Mouse (Mus musculus) gastrocnemius, postnatal 36 days (tissue): ENCODE results near the gene Neurl2. TPM values are rescaled to one million over a fixed set of nuclear protein-coding genes. Genes with fewer than 3 reads are reported as not detected.
A peak's percentile ranks its signal among the peaks of the same experiment; 100 is the strongest.
"Not testable (repeated sequence)": the region's sequence is repeated elsewhere in the genome, so short reads cannot be mapped to it uniquely, and the experiment has no call there.

Source experiments
- DNase-seq, 2 experiments: peaks; one replicate each; pipeline ENCODE4 v3.0.0; 2022
- intact Hi-C: fragments of 180-260 bp; cut with DNase I; formaldehyde crosslinking; loops from one replicate; pipeline ENCODE4 v1.15.1; 2025
- total RNA-seq, 2 experiments: library from RNA; stranded (reverse); gene quantifications; 2 replicates each; pipeline ENCODE4 v1.2.3; 2021

Gene Neurl2
- total RNA-seq, 2 experiments from 2014 or later, result 35.8 to 36.3 TPM

DNA sequence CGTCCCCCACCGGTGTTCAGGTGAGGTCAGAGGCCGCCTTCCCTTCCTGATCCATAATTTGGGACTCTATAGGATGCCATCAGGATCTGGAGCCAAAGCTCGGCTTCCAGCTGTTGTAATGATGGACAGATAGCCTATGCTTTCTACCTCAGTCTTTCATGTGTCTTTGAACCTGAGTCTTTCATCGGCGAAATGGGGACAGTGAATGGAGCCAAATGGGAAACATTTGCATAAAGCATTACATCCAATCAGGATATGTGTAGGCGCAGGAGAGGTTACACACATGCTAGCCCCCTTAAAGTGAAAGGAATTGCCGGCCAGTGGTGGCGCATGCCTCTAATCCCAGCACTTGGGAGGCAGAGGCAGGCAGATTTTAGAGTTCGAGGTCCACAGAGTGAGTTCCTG lies 10.1 kb downstream of the Neurl2 start:
- intact Hi-C loops, result loop anchor here (10.0 kb wide), 1 partner anchor 212 kb away; the partner anchor contains the start of gene Ncoa5
- DNase-seq, result no peak

DNA sequence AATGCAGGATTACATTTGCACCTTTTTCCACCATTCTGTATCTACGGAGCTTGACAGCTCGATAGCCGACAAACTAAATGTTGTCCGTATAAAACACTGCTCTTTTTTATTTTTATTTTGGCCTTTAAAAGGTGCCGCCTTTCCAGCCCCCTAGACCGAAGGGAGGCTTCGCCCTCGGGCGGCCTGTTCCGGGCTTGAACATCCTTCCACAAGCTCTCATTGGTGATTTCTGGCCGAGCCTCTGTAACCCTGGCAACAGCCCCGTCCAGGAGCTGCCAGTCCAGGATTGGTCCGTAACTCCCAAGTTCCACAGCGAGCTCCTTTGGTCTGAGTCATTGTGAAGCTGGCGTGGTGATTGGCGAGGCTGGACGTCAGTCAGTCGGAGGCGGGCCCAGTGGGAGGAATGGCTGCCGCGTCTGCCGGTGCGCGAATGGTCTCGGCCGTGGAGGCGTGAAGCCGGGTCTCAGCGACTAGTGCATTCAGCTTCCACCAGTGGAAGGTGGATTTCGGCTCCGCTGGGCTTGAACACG lies 10.6 kb downstream of the Neurl2 start, which contains the start of gene Zswim1:
Zswim1 (plus strand) TSS at position 51 of the 530 bp plus-strand sequence.
- intact Hi-C loops, result loop anchor here (10.0 kb wide), 1 partner anchor 212 kb away; the partner anchor contains the start of gene Ncoa5
- peak; percentile 100 for DNase-seq

DNA sequence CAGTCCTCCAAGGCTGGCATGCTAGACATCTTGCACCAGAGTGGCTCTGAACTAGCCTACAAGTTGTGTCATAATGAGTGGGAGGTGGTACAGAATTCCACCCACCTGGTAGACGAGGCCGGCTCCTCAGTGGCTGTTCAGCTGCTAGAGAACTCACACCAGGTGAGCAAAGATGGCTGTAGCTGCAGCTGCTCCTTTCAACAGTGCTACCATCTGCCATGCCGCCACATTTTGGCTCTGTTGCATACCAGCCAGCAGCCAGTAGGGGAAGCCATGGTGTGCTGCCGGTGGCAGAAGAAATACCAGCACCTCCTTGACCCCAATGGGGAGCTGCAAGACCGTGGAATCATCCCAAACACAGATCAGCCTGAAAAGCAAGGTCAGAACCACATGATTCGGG lies 12.2 kb downstream of the Neurl2 start:
- no peak for DNase-seq
- intact Hi-C loops, result loop anchor here (10.0 kb wide), 1 partner anchor 214 kb away; the partner anchor contains the start of gene Ncoa5

DNA sequence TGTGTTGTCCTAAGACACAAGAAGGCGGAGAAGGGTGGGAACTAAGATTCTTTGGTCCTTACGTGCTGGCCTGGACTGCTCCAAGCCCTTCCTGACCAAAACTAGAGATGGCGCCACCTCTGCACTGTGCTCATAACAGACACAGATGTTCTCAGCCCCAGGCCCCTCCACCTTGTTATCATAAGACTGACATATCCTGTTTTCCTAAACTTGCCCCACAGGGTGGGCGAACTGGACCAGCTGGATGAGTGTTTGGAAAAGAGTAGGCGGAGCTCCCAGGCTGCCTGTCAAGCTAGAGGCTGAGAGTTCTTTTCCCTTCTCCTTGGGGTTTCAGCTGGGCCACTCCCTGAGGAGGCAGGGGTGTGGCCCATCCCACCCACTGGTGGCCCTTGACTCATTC lies 15.6 kb downstream of the Neurl2 start:
- intact Hi-C loops, result no loop called here
- DNase-seq, result no peak

DNA sequence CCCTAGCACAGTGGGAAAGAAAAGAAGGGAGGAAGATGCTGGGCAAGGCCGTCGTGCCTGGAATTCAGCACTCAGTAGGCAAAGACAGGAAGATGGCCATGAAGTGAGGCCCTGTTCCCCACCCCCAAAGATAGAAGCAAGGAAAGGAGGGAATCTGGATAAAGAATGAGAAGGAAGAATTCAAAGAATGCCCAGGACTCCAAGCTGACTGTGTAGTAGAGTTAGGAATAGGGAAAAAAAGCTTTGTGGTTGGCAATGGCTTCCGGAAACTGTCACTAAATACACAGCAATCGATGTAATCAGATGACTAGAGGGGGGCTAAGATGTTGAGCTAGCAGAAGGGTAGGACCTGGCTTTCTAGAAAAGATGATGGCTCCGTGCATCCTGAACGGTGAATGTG lies 16.1 kb downstream of the Neurl2 start:
- DNase-seq, result no peak
- intact Hi-C loops, result no loop called here

DNA sequence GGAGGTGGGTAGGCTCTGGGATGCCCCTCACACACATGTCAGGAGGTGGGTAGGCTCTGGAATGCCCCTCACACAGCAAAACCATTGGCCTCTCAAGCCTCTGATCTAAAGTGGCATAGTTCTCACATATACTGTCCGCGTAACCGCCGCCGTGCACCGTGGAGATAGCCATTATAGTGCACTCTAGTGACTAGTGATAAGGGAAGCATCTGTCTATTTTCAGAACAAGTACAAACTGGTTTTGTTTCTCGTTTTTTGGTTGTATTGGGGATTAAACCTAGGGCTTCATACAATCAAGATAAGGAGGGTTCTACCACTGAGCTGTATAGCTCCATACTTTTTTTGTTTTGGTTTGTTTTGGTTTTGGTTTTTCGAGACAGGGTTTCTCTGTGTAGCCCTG lies 17.4 kb downstream of the Neurl2 start:
- intact Hi-C loops, result no loop called here
- DNase-seq, result no peak

DNA sequence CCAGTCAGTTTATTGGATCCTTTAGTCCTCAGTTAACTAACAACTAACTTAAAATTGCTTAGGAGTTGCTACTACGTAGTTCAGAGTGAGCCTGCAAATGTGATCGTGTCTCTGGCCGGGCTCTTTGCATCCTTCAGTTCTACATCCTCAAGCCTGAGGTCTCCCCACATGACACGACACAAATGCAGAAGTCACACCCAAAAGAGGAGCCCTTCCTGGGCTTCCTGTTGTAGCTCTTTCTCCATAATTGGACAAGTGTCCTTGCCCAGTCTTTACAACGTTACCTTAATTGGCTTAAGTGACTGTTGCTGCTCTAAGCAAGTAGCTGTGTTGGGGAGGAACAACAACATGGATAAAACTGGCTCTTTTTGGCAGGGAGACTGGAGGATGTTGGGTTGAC lies 17.9 kb downstream of the Neurl2 start:
- intact Hi-C loops, result no loop called here
- no peak for DNase-seq

DNA sequence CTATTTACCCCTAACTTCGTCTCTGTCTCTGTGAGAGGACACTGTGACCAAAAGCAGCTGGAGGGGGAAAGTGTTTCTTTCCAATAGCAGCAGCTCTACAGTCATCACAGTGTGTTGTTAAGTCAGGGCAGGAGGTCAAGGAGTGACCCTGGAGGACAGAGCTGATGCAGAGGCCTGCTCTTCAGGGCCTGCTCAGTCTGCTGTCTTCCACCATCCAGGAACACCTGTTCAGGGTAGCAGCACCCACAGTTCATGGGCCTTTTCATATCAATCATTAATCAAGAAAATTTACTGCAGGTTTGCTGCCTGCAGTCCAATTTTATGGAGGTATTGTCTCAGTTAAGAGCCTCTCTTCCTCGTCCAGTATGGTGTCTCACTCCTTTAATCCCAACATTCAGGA lies 19.7 kb downstream of the Neurl2 start:
- intact Hi-C loops, result no loop called here
- DNase-seq, result no peak

DNA sequence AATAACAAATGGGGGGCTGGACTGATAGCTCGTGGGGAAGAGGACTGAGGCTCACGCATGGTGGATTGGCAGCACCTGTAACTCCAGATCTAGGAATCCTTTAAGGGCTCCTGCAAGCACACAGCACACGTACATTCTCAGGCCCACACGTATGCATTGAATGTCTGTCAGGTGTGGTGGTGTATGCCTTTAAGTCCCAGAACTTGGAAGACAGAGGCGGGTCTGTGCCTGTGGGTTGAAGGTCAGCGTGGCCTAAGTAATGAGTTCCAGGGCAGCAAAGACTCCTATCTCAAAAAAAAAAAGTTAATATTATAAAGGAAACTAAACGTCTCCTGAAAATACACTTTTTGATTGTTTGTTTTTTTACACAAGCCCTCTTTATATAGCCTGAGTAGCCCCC lies 26.6 kb downstream of the Neurl2 start:
- DNase-seq, result no peak
- intact Hi-C loops, result no loop called here

DNA sequence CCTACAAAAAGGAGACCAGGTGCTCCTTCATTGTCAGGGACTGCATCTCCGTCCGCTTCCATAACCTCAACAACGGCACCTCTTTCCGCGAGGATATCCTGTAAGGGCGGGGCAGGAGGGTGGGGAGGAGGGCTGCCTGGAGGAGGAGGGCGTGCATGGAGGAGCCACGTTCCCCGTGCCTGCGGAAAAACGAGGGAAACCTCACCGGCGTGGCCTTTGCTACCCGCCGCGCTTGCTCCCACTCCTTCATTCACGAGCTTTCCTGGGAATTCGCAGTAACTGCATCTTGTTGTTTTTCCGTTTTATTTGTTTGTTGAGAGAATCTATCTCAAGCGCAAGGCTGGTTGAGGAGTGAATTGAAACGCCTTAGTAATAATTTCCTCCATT lies 27.9 kb downstream of the Neurl2 start:
- intact Hi-C loops, result no loop called here
- no peak for DNase-seq

DNA sequence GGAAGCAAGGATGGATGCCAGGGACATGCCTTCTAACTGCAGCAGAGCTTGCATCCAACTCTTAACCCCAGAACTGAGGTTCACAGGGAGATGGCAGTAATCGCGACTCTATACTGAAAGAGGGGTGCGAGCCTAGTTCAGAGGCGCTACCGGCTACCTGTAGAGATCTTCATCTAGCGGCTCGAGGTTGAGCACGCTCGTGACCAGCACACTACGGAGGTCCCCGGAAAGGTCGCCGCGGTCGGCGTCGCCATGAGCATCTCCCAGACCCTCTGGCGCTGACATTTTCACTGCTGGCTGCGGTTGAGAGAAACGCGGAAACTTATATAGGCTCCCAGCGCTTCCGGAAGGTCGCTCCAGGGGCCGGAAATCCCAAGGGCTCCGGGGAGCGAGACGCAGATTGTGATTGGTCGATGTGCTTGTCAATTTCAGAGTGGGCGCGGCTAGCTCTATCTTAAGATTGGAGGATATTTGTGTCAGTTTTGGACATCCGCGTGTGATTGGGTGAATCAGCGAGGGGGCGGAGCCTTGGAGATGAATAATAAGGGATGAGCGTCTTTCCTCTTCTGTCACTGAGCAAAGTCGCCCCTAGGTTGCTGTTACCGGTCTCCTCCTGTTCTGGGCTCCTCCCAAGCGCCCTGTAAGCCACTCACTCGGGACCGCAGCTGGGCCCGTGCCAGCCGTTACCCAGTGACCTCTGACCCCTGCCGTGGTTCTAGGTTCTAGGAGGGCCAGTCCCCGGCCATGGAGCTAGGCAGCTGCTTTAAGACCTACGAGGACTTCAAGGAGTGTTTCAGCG lies 28.5 kb downstream of the Neurl2 start, which contains the start of the genes Acot8 and Zswim3:
Acot8 (minus strand) TSS at position 350 of the 799 bp plus-strand sequence.
Zswim3 (plus strand) TSS at position 566 of the 799 bp plus-strand sequence.
- intact Hi-C loops, result no loop called here

DNA sequence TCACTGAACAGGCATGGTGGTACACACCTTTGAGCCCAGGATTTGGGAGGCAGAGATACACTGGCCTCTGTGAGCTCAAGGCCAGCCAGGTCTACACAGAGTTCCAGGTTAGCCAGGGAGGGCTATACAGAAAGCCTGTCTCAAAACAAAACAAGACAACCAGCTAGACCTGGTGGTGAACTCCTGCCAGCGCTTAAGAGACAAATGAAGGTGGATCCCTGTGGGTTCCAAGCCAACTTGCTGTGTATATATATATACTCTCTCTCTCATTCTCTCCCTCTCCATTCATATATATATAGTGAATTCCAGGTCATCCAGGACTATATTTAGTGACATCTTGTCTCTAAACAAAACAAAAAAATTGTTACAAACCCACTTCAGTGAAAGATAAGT lies 29.3 kb downstream of the Neurl2 start:
- no peak for DNase-seq
- intact Hi-C loops, result no loop called here

More for the DNA sequence above, 28.5 kb downstream of the Neurl2 start, which contains the start of the genes Acot8 and Zswim3:
- peak; percentile 94 to 99 for DNase-seq

DNA sequence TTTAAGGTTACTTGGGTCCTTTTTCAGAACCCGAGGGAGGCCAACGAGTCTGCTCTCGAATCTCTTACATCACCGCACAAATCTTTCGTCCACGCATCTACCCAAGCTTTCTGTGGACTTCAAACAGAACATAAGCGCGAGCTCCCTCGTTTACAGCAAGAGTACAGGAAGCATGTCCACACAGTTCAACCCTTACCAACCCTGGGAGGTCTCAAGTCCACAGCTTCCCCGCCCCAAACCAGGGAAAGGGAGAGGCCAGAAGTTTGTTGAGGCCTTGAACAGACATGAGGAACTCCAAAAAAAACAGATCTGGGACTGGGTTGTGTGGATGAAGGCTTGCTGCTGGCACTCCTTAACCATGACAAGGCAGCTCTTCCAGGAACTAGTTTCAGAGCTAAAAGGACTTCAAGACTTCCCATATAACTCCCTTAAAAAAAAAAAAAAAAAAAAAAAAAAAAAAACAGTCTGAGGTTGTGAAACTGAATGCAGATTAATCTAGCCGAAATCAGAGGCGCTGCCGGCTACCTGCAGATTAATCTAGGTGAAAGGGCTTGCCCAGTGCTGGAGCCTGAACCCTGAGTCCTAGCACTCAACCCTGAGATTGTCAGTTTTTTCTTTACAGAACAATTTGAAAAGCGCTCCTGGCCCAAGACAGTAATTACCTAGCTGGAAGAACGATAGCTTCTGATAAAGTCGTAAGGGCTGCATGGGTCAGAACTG lies 29.9 kb downstream of the Neurl2 start:
- intact Hi-C loops, result no loop called here
- DNase-seq, result no peak

DNA sequence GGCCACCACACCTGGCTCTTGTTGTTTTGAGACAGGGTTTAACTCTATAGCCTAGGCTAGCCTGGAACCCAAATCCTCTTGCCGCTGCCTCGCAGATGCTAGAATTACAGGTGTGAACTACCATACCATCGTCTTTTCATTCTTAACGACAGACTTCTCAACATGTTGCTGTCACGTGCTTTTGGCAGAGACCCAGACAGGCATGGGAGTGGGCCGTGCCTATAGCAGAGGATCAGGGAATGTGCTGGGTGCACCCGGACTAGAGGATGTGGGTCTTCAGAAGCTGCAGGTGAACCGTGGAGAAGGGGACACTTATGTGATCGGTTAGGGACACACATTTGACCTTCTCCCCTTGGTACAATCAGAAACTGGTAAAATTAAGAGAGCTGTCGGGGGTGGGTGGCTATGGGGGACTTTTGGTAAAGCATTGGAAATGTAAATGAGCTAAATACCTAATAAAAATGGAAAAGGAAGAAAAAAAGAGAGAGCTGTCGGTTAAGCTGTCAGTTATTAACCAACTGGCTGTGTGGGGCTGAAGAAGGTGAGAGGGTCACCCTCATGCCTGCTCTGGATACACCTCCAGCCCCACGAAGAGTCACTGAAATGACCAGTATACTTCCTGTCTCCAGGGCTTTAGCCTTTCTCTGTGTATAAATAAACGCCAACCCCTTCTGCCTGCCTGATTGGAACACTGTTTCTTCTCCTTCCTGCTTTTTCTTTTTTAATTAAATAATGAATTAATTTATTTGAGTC lies 32.8 kb downstream of the Neurl2 start:
- no peak for DNase-seq
- intact Hi-C loops, result no loop called here

DNA sequence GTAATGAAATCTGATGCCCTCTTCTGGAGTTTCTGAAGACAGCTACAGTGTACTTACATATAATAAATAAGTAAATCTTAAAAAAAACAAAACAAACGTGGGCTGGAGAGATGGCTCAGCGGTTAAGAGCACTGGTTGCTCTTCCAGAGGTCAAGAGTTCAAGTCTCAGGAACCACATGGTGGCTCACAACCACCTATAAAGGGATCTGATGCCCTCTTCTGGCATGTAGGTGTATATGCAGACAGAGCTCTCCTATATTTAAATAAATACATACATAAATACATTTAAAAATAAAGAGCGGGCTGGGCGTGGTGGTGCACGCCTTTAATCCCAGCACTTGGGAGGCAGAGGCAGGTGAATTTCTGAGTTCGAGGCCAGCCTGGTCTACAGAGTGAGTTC lies 34.7 kb downstream of the Neurl2 start:
- intact Hi-C loops, result loop anchor here (5.0 kb wide), 1 partner anchor 121 kb away; no protein-coding TSS in a partner anchor
- DNase-seq, result not testable (repeated sequence)

DNA sequence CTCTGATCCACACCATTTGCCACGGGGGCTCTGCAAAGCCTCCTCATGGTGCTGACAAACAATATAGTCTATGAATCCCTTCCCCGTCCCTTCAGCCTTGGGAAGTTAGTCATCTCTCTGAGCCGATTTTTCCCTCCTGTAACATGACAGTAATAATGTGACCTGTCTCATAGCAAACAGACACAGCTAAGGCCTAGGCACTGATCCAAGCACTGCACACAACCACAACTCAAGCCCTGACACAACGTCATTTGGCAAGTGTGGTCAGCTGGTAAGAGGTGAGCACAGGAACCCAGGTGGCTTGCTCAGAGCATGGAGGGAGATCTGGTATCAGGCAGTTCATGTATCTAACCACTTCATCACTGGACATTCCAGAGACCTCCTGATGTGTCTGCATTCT lies 37.4 kb downstream of the Neurl2 start:
- intact Hi-C loops, result loop anchor here (5.0 kb wide), 1 partner anchor 119 kb away; no protein-coding TSS in a partner anchor
- DNase-seq, result no peak

DNA sequence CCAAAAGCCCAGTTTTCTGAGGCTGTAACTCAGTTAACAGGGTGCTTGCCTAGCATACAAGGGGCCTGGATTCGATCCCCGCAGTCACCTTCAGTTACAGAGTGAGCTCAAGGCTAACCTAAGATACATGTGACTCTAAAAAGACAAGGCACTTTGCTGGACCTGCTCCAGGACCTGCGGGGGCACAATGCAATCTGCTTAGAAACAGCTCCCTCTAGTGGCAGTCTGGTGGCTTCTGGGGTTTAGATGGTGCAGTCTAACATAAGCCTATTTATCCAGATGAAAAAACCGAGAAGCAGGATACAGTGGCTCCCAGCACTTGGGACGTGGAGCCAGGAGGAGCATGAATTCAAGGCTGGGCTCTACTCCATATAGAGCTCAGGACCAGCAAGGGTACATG lies 39.0 kb downstream of the Neurl2 start:
- peak; percentile 63 to 85 for DNase-seq
- intact Hi-C loops, result no loop called here

DNA sequence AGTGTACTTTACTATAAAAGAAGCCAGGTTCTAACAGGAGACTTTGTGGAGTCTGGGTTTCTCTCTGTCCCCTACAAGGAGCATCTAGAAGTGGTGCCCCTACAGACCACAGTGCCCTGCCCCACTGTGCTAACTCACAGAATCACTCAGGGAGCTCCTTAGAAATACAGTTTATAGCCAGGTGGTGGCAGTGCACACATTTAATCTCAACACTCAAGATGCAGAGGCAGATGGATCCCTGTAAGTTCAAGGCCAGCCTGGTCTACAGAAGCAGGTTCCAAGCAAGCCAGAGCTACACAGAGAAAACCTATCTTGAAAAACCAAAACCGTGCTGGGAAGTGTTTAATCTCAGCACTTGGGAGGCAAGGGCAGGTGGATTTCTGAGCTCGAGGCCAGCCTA lies 39.5 kb downstream of the Neurl2 start:
- no peak for DNase-seq
- intact Hi-C loops, result no loop called here

DNA sequence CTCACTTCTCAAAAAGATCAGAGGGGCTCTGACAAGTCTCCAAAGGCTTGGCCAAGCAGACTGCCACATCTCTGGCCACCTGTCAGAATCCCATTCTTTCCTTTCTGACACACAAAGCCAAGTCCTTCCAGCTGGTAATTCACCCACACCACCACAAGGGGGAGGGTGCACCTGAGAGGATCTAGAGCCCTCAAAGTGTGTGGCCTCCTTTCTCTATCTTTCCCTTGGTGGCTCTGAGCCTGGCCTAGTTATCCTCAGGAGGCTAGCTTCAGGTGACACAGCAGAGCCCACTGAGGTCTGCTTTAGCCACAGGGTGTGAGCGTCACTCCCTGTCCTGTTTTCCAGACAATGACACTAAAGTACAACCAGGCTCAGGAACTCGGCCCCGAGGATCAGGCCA lies 40.0 kb downstream of the Neurl2 start:
- intact Hi-C loops, result no loop called here
- no peak for DNase-seq

DNA sequence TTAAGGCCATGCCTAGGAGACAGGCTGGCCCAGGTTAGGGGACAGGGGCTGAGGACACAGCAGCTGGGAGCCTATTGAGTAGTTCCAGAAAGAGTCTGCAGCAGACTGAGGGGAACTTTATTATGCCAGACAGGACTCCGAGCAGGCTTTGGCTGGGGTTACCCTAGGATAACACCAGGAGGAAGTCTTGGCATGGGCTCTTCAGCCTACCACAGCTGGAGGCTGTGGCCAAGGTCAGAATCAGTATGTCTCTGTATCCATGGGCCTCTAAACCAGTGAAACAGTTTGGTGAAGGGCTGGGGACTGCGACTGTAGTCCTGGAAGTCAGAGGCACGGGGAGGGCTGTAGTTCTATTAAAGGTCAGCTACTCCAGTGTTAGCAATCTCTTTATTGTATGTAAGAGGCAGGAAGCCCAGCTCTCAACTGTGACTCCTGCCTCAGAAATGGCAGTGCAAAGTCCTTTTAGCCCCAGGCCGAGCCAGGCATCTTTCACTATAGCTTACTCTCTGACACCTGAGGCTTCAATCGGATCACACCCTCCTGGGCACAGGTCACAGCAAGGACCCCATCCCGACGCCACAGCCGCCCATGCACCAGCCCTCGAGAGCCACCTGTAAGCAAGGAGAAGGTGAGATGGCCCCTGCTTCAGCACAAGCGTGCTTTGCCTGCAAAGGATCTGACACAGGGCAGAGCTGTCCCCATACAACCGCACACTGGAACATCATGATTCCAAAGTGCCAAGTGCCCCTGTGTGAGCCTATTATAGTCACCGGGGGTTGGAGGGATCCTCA lies 40.7 kb downstream of the Neurl2 start:
- intact Hi-C loops, result no loop called here
- DNase-seq, result no peak
